Mouse (Mus musculus): ENCODE measurements at regions not wholly inside any gene's neighbourhood (a gene's known extent, or its start where the extent isn't known, plus 50 kb on each side); places are given as distances from the start of the nearest gene placed in this dataset.

GRCm38 (mm10) chr2:103180298-103180927, 106.9 kb downstream of the Apip start:
- no peak for ATAC-seq (ENCODE audit: insufficient read depth)
- WGBS = 28% methylated on average over 4 of the region's 4 CpGs
- no peak overlapping the region for H3K9ac ChIP-seq

GRCm38 (mm10) chr2:103186751-103187260, 113.3 kb downstream of the Apip start:
- Histone ChIP-seq H3K9me3 (ENCODE audit: low read depth, low read length) (no peaks in the 10 kb centered on the region), H3K4me2 (no peak overlapping the region), H3K27ac (ENCODE audit: low read depth) (no peak overlapping the region), H3K4me3 (ENCODE audit: low read depth, low read length) (no peak overlapping the region), H3K36me3 (ENCODE audit: insufficient read depth) (no peaks in the 10 kb centered on the region), H3K4me1 (ENCODE audit: insufficient read depth) (no peaks in the 10 kb centered on the region), H3K9ac (no peak overlapping the region), H3K27me3 (ENCODE audit: insufficient read depth, low read length) (no peaks in the 10 kb centered on the region)
- DNase-seq = no peak
- TF ChIP-seq CTCF (IDR thresholded peaks at IDR 0.05; ENCODE audit: low read depth) = no peak
- no peak for ATAC-seq (ENCODE audit: insufficient read depth)
- WGBS = 65% methylated on average over 4 of the region's 4 CpGs

More at GRCm38 (mm10) chr2:103180298-103180927, 106.9 kb downstream of the Apip start:
- no peaks in the 10 kb centered on the region for H3K27me3 ChIP-seq (ENCODE audit: insufficient read depth, low read length)
- H3K4me3 ChIP-seq (ENCODE audit: low read depth, low read length) = no peak overlapping the region
- H3K27ac ChIP-seq (ENCODE audit: low read depth) = no peak overlapping the region
- DNase-seq = no peak
- no peaks in the 10 kb centered on the region for H3K36me3 ChIP-seq (ENCODE audit: insufficient read depth)
- TF ChIP-seq CTCF (IDR thresholded peaks at IDR 0.05; ENCODE audit: low read depth) = no peak
- H3K9me3 ChIP-seq (ENCODE audit: low read depth, low read length) = no peaks in the 10 kb centered on the region
- H3K4me2 ChIP-seq = no peak overlapping the region
- no peaks in the 10 kb centered on the region for H3K4me1 ChIP-seq (ENCODE audit: insufficient read depth)

GRCm38 (mm10) chr2:103192591-103192990, 110.5 kb downstream of the Ehf start:
- 77% methylated on average over 4 of the region's 4 CpGs for WGBS
- H3K9me3 ChIP-seq (ENCODE audit: low read depth, low read length) = no peaks in the 10 kb centered on the region
- H3K4me3 ChIP-seq (ENCODE audit: low read depth, low read length) = no peak overlapping the region
- H3K4me1 ChIP-seq (ENCODE audit: insufficient read depth) = no peaks in the 10 kb centered on the region
- H3K27me3 ChIP-seq (ENCODE audit: insufficient read depth, low read length) = no peaks in the 10 kb centered on the region
- DNase-seq = no peak
- no peak for ATAC-seq (ENCODE audit: insufficient read depth)
- TF ChIP-seq CTCF (IDR thresholded peaks at IDR 0.05; ENCODE audit: low read depth) = no peak
- H3K36me3 ChIP-seq (ENCODE audit: insufficient read depth) = no peaks in the 10 kb centered on the region
- no peak overlapping the region for H3K4me2 ChIP-seq
- H3K27ac ChIP-seq (ENCODE audit: low read depth) = no peak overlapping the region
- H3K9ac ChIP-seq = no peak overlapping the region

GRCm38 (mm10) chr2:103200313-103200712, 102.8 kb downstream of the Ehf start:
- Histone ChIP-seq H3K27ac (ENCODE audit: low read depth) (no peak overlapping the region), H3K4me1 (ENCODE audit: insufficient read depth) (no peaks in the 10 kb centered on the region), H3K36me3 (ENCODE audit: insufficient read depth) (no peaks in the 10 kb centered on the region), H3K4me3 (ENCODE audit: low read depth, low read length) (no peak overlapping the region), H3K9me3 (ENCODE audit: low read depth, low read length) (no peaks in the 10 kb centered on the region), H3K4me2 (no peak overlapping the region), H3K27me3 (ENCODE audit: insufficient read depth, low read length) (no peaks in the 10 kb centered on the region), H3K9ac (no peak overlapping the region)
- DNase-seq (no peak), ATAC-seq (ENCODE audit: insufficient read depth) (no peak)
- TF ChIP-seq CTCF (IDR thresholded peaks at IDR 0.05; ENCODE audit: low read depth) = no peak
- 79% methylated on average over 6 of the region's 6 CpGs for WGBS

GRCm38 (mm10) chr2:103205046-103205445, 98.0 kb downstream of the Ehf start:
- no peak for TF ChIP-seq CTCF (IDR thresholded peaks at IDR 0.05; ENCODE audit: low read depth)
- Histone ChIP-seq H3K4me2 (no peak overlapping the region), H3K27me3 (ENCODE audit: insufficient read depth, low read length) (no peaks in the 10 kb centered on the region), H3K4me3 (ENCODE audit: low read depth, low read length) (no peak overlapping the region), H3K36me3 (ENCODE audit: insufficient read depth) (no peaks in the 10 kb centered on the region), H3K4me1 (ENCODE audit: insufficient read depth) (no peaks in the 10 kb centered on the region), H3K9me3 (ENCODE audit: low read depth, low read length) (no peaks in the 10 kb centered on the region), H3K9ac (no peak overlapping the region), H3K27ac (ENCODE audit: low read depth) (no peak overlapping the region)
- DNase-seq (no peak), ATAC-seq (ENCODE audit: insufficient read depth) (no peak)
- WGBS = 76% methylated on average over 8 of the region's 8 CpGs

- DNase-seq (no peak), ATAC-seq (ENCODE audit: insufficient read depth) (no peak)
- Histone ChIP-seq H3K4me1 (ENCODE audit: insufficient read depth) (no peaks in the 10 kb centered on the region), H3K9ac (no peak overlapping the region), H3K4me2 (no peak overlapping the region), H3K9me3 (ENCODE audit: low read depth, low read length) (no peaks in the 10 kb centered on the region), H3K4me3 (ENCODE audit: low read depth, low read length) (no peak overlapping the region), H3K27me3 (ENCODE audit: insufficient read depth, low read length) (no peaks in the 10 kb centered on the region), H3K27ac (ENCODE audit: low read depth) (no peak overlapping the region), H3K36me3 (ENCODE audit: insufficient read depth) (no peaks in the 10 kb centered on the region)
- 93% methylated on average over 5 of the region's 5 CpGs for WGBS
- no peak for TF ChIP-seq CTCF (IDR thresholded peaks at IDR 0.05; ENCODE audit: low read depth)
These were observed 94.7 kb downstream of the Ehf start for GRCm38 (mm10) chr2:103208370-103208769.

DNA sequence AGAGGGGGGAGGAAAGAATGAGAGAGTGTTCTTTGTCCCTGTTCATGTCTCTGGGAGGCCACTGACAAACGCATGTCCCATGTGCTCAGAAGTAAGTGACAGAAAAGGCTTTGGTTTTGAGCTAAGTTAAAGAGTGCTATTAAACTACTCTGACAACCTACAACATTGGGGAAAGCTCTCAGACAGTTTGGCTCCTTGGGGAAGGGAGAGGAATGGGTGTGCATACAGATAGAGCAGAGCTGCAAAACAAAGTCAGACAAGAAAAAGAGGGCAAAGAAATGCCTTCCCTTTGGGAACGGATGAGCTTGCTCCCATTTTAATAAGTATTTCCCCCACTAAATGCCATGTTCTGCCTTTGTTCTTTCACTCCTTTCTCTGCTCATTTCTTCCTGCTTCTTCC, 94.0 kb downstream of the Ehf start:
- ATAC-seq (ENCODE audit: insufficient read depth) = no peak
- no peak overlapping the region for H3K27ac ChIP-seq (ENCODE audit: low read depth)

More for the DNA sequence above, 94.0 kb downstream of the Ehf start:
- H3K4me3 ChIP-seq (ENCODE audit: low read depth, low read length) = no peak overlapping the region
- no peak overlapping the region for H3K4me2 ChIP-seq
- DNase-seq = no peak
- no peaks in the 10 kb centered on the region for H3K9me3 ChIP-seq (ENCODE audit: low read depth, low read length)
- no peak overlapping the region for H3K9ac ChIP-seq
- TF ChIP-seq CTCF (IDR thresholded peaks at IDR 0.05; ENCODE audit: low read depth) = no peak
- 80% methylated on average over 2 of the region's 2 CpGs for WGBS
- H3K36me3 ChIP-seq (ENCODE audit: insufficient read depth) = no peaks in the 10 kb centered on the region
- no peaks in the 10 kb centered on the region for H3K4me1 ChIP-seq (ENCODE audit: insufficient read depth)
- no peaks in the 10 kb centered on the region for H3K27me3 ChIP-seq (ENCODE audit: insufficient read depth, low read length)

Measured in lung, embryonic 14.5 days (tissue).